Mouse (Mus musculus): Measurements from ENCODE around the gene Lcp2. TPM values are rescaled to one million over a fixed set of nuclear protein-coding genes. Genes with fewer than 3 reads are reported as not detected.

The Lcp2 gene
- polyA plus RNA-seq, 1 experiment: 3.1 TPM

- Histone ChIP-seq H3K27ac (ENCODE audit: insufficient read depth, low read depth, low read length) (no peak overlapping the region), H3K36me3 (ENCODE audit: control insufficient read depth, insufficient read depth, low read length) (no peaks in the 10 kb centered on the region), H3K27me3 (replicated peaks; ENCODE audit: control insufficient read depth, insufficient read depth, low read length) (no peaks in the 10 kb centered on the region), H3K4me3 (ENCODE audit: insufficient read depth, low read depth, low read length) (no peak overlapping the region), H3K4me1 (ENCODE audit: control insufficient read depth, insufficient read depth, low read length) (no peaks in the 10 kb centered on the region)
- peak; percentile 57 for DNase-seq
- no peak for TF ChIP-seq POLR2A (IDR thresholded peaks at IDR 0.05; ENCODE audit: low read depth, low read length)
- TF ChIP-seq CTCF (conservative IDR thresholded peaks at IDR 0.05; ENCODE audit: insufficient read depth, insufficient read length, low read depth, low read length): peak; percentile 67
- WGBS: 38% methylated on average over 9 of the region's 9 CpGs
Measured at GRCm38 (mm10) chr11:34008702-34009101, 38.0 kb upstream of the Lcp2 start.

DNA sequence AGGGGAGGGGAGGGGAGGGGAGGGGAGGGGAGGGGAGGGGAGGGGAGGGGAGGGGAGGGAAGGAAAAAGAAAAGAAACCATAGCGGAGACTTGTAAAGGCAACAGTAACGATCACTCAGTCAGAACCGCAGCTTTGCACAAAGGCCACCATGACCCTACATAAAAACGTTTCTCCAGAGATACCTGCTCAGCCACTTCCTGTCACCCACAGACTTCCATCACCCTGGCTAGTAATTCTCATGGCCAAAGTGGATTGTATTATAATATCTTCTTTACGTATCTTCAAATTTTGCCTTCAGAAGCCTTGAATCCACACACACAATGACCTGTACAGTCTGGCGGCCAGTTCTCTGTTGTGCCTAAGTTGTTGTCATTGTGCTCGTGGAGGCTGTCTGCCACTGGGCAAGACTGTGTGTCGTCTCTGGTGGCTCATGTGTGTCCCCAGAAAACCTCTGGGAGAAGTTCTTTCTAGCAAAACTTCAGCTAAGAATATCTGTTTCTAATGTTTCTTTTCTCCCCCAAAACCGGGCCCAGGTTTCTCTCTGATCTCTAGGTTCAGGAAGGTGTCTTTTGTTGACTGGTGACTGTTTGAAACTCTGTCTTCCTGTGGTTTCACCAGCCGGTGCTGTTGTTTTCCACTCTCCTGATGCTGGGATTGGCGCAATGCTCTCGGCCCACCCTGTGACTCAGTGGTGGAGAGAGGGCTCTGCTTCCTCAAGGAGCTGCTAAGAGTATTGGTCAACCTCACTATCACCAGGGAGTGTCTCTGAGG, 37.2 kb upstream of the Lcp2 start:
- Histone ChIP-seq H3K27ac (ENCODE audit: insufficient read depth, low read depth, low read length) (no peak overlapping the region), H3K36me3 (ENCODE audit: control insufficient read depth, insufficient read depth, low read length) (no peaks in the 10 kb centered on the region), H3K27me3 (replicated peaks; ENCODE audit: control insufficient read depth, insufficient read depth, low read length) (no peaks in the 10 kb centered on the region), H3K4me1 (ENCODE audit: control insufficient read depth, insufficient read depth, low read length) (no peaks in the 10 kb centered on the region), H3K4me3 (ENCODE audit: insufficient read depth, low read depth, low read length) (no peak overlapping the region)
- DNase-seq: no peak
- no peak for TF ChIP-seq CTCF (conservative IDR thresholded peaks at IDR 0.05; ENCODE audit: insufficient read depth, insufficient read length, low read depth, low read length)
- no peak for TF ChIP-seq POLR2A (IDR thresholded peaks at IDR 0.05; ENCODE audit: low read depth, low read length)
- WGBS: 71% methylated on average over 12 of the region's 12 CpGs

- WGBS: 75% methylated on average over 7 of the region's 7 CpGs
- no peak overlapping the region for H3K27ac ChIP-seq (ENCODE audit: insufficient read depth, low read depth, low read length)
- H3K27me3 ChIP-seq (replicated peaks; ENCODE audit: control insufficient read depth, insufficient read depth, low read length): no peaks in the 10 kb centered on the region
- TF ChIP-seq CTCF (conservative IDR thresholded peaks at IDR 0.05; ENCODE audit: insufficient read depth, insufficient read length, low read depth, low read length): no peak
- no peak for TF ChIP-seq POLR2A (IDR thresholded peaks at IDR 0.05; ENCODE audit: low read depth, low read length)
- no peak overlapping the region for H3K4me3 ChIP-seq (ENCODE audit: insufficient read depth, low read depth, low read length)
- no peaks in the 10 kb centered on the region for H3K4me1 ChIP-seq (ENCODE audit: control insufficient read depth, insufficient read depth, low read length)
- H3K36me3 ChIP-seq (ENCODE audit: control insufficient read depth, insufficient read depth, low read length): no peaks in the 10 kb centered on the region
- no peak for DNase-seq
Measured at GRCm38 (mm10) chr11:34010133-34010858, 36.4 kb upstream of the Lcp2 start.

GRCm38 (mm10) chr11:34010859-34011172, 35.9 kb upstream of the Lcp2 start:
- TF ChIP-seq POLR2A (IDR thresholded peaks at IDR 0.05; ENCODE audit: low read depth, low read length) (no peak), CTCF (conservative IDR thresholded peaks at IDR 0.05; ENCODE audit: insufficient read depth, insufficient read length, low read depth, low read length) (no peak)
- no peak overlapping the region for H3K4me3 ChIP-seq (ENCODE audit: insufficient read depth, low read depth, low read length)
- H3K27me3 ChIP-seq (replicated peaks; ENCODE audit: control insufficient read depth, insufficient read depth, low read length): no peaks in the 10 kb centered on the region
- peak; percentile 25 for DNase-seq
- no peak overlapping the region for H3K27ac ChIP-seq (ENCODE audit: insufficient read depth, low read depth, low read length)
- H3K4me1 ChIP-seq (ENCODE audit: control insufficient read depth, insufficient read depth, low read length): no peaks in the 10 kb centered on the region
- H3K36me3 ChIP-seq (ENCODE audit: control insufficient read depth, insufficient read depth, low read length): no peaks in the 10 kb centered on the region
- WGBS: 62% methylated on average over 4 of the region's 4 CpGs

- WGBS: 87% methylated on average over 6 of the region's 6 CpGs
- Histone ChIP-seq H3K27me3 (replicated peaks; ENCODE audit: control insufficient read depth, insufficient read depth, low read length) (no peaks in the 10 kb centered on the region), H3K4me1 (ENCODE audit: control insufficient read depth, insufficient read depth, low read length) (no peaks in the 10 kb centered on the region), H3K4me3 (ENCODE audit: insufficient read depth, low read depth, low read length) (no peak overlapping the region), H3K36me3 (ENCODE audit: control insufficient read depth, insufficient read depth, low read length) (no peaks in the 10 kb centered on the region), H3K27ac (ENCODE audit: insufficient read depth, low read depth, low read length) (no peak overlapping the region)
- DNase-seq: no peak
- TF ChIP-seq CTCF (conservative IDR thresholded peaks at IDR 0.05; ENCODE audit: insufficient read depth, insufficient read length, low read depth, low read length) (no peak), POLR2A (IDR thresholded peaks at IDR 0.05; ENCODE audit: low read depth, low read length) (no peak)
Measured at GRCm38 (mm10) chr11:34012007-34012652, 34.6 kb upstream of the Lcp2 start.

DNA sequence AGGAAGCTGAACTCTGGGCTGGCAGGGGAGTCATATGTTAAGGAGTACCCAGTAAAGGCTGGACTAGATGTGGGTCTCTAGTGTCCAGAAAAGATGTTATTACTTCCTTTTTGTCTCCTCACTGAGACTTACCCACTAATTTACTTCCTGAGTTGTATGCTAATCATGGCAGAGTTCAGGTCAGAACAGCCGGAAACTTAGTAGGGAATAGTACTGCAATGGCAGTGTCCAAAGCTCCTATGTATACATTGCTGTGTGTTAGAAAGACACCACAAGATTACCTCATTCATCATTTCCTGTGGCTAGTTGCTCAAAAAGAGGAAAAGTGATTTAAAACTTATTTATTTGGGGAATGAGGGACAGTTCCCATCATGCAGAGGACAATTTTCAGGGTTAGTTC, 21.6 kb upstream of the Lcp2 start:
- TF ChIP-seq CTCF (conservative IDR thresholded peaks at IDR 0.05; ENCODE audit: insufficient read depth, insufficient read length, low read depth, low read length) (no peak), POLR2A (IDR thresholded peaks at IDR 0.05; ENCODE audit: low read depth, low read length) (no peak)
- DNase-seq: no peak
- no peaks in the 10 kb centered on the region for H3K27me3 ChIP-seq (replicated peaks; ENCODE audit: control insufficient read depth, insufficient read depth, low read length)
- 74% methylated on average over 1 of the region's 1 CpGs for WGBS
- no peaks in the 10 kb centered on the region for H3K36me3 ChIP-seq (ENCODE audit: control insufficient read depth, insufficient read depth, low read length)
- no peak overlapping the region for H3K4me3 ChIP-seq (ENCODE audit: insufficient read depth, low read depth, low read length)
- H3K27ac ChIP-seq (ENCODE audit: insufficient read depth, low read depth, low read length): no peak overlapping the region
- H3K4me1 ChIP-seq (ENCODE audit: control insufficient read depth, insufficient read depth, low read length): no peaks in the 10 kb centered on the region

DNA sequence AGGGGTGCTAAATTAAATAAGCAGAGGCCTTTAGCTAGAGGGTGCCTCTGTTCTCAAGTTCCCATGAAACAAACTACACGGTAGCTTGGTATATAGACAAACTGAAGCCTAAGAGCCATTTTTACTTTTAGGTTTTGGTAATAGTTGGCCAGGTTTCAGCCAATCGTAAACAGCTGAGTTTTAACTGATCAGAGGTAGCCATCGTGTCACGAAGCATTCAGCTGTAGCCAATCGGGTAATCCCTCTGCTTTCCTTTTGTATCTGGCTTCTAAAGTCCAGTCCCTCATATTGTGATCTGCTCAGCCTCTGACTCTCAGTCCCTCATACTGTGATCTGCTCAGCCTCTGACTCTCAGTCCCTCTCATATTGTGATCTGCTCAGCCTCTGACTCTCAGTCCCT, 17.1 kb upstream of the Lcp2 start:
- H3K4me3 ChIP-seq (ENCODE audit: insufficient read depth, low read depth, low read length): no peak overlapping the region
- no peak overlapping the region for H3K27ac ChIP-seq (ENCODE audit: insufficient read depth, low read depth, low read length)
- no peak for DNase-seq
- H3K4me1 ChIP-seq (ENCODE audit: control insufficient read depth, insufficient read depth, low read length): no peaks in the 10 kb centered on the region
- H3K36me3 ChIP-seq (ENCODE audit: control insufficient read depth, insufficient read depth, low read length): no peaks in the 10 kb centered on the region
- TF ChIP-seq CTCF (conservative IDR thresholded peaks at IDR 0.05; ENCODE audit: insufficient read depth, insufficient read length, low read depth, low read length): no peak
- TF ChIP-seq POLR2A (IDR thresholded peaks at IDR 0.05; ENCODE audit: low read depth, low read length): no peak
- 72% methylated on average over 5 of the region's 5 CpGs for WGBS
- no peaks in the 10 kb centered on the region for H3K27me3 ChIP-seq (replicated peaks; ENCODE audit: control insufficient read depth, insufficient read depth, low read length)
